Mouse (Mus musculus) intestine, postnatal 0 days (tissue): ENCODE measurements at regions not wholly inside any gene's neighbourhood (a gene's known extent, or its start where the extent isn't known, plus 50 kb on each side); places are given as distances from the start of the nearest gene placed in this dataset.
"Not testable (repeated sequence)": the region's sequence is repeated elsewhere in the genome, so short reads cannot be mapped to it uniquely, and the experiment has no call there.

Experiments used
- ATAC-seq: fragments of 200-750 bp; cut with Nextera tagmentation; 2 replicates; pipeline ENCODE4 v1.8.0; 2017; ENCODE audit warnings: mild to moderate bottlenecking, moderate TSS enrichment, moderate library complexity
- H3K27ac ChIP-seq: fragments of 300-500 bp; sonication (generic); 2 replicates; pipeline ENCODE4 v1.5.1; 2014; ENCODE audit warnings: mild to moderate bottlenecking, low read depth, low read length, moderate library complexity
- H3K27me3 ChIP-seq: fragments of 300-500 bp; sonication (generic); replicated peaks from 2 replicates; pipeline ENCODE4 v1.6.1; 2014; ENCODE audit warnings: low read length, mixed read lengths; ENCODE audit not compliant: control insufficient read depth, insufficient read depth
- H3K36me3 ChIP-seq: fragments of 300-500 bp; sonication (generic); 2 replicates; pipeline ENCODE4 v1.6.1; 2014; ENCODE audit warnings: mild to moderate bottlenecking, moderate library complexity; ENCODE audit not compliant: control insufficient read depth, insufficient read depth
- H3K4me1 ChIP-seq: fragments of 300-500 bp; sonication (generic); replicated peaks from 2 replicates; pipeline ENCODE4 v1.6.1; 2014; ENCODE audit warnings: antibody characterized with exemption, low read length, mixed read lengths; ENCODE audit not compliant: control insufficient read depth, insufficient read depth
- H3K4me2 ChIP-seq: fragments of 300-500 bp; sonication (generic); replicated peaks from 2 replicates; pipeline ENCODE4 v1.6.1; 2014; ENCODE audit warnings: low read depth, mild to moderate bottlenecking, moderate library complexity
- H3K4me3 ChIP-seq: fragments of 300-500 bp; sonication (generic); 2 replicates; pipeline ENCODE4 v1.5.1; 2014; ENCODE audit warnings: low read depth, low read length
- H3K9ac ChIP-seq: fragments of 300-500 bp; sonication (generic); 2 replicates; pipeline ENCODE4 v1.6.1; 2014; ENCODE audit warnings: mild to moderate bottlenecking, low read depth, low read length
- H3K9me3 ChIP-seq: fragments of 300-500 bp; sonication (generic); 2 replicates; pipeline ENCODE4 v1.6.1; 2016; ENCODE audit warnings: mixed run types; ENCODE audit not compliant: control insufficient read depth
- CTCF ChIP-seq: sonication (generic); IDR thresholded peaks from 2 replicates; pipeline ENCODE4 v1.5.1; 2016; ENCODE audit warnings: low read depth, mild to moderate bottlenecking, control low read depth, antibody characterized with exemption, moderate library complexity
- WGBS: fragments of 180-500 bp; shearing (Covaris S2); extraction: QIAGEN DNeasy Blood & Tissue Kit; methylation state at CpG from one replicate; pipeline ENCODE4 v1.1.7; 2014; 5-methylcytosine and 5-hydroxymethylcytosine counted together

GRCm38 (mm10) chr8:118209301-118209700 is 74.2 kb upstream of the Cdh13 start:
- not testable (repeated sequence) for H3K4me1 ChIP-seq, ATAC-seq, H3K9ac ChIP-seq, H3K27ac ChIP-seq, H3K9me3 ChIP-seq, H3K36me3 ChIP-seq, H3K4me2 ChIP-seq, H3K27me3 ChIP-seq, H3K4me3 ChIP-seq
- WGBS = 94% methylated on average over 16 of the region's 16 CpGs

- ATAC-seq = no peak
- 78% methylated on average over 6 of the region's 6 CpGs for WGBS
- no peak overlapping the region for H3K4me3 ChIP-seq
Measured at GRCm38 (mm10) chr8:118190866-118191265, 92.7 kb upstream of the Cdh13 start.

GRCm38 (mm10) chr8:118189226-118189625 is 94.3 kb upstream of the Cdh13 start:
- Histone ChIP-seq H3K9ac (no peak overlapping the region), H3K36me3 (no peaks in the 10 kb centered on the region), H3K9me3 (no peaks in the 10 kb centered on the region), H3K4me1 (no peaks in the 10 kb centered on the region), H3K4me2 (no peak overlapping the region), H3K27me3 (no peaks in the 10 kb centered on the region), H3K4me3 (no peak overlapping the region), H3K27ac (no peak overlapping the region)
- no peak for ATAC-seq
- 83% methylated on average over 15 of the region's 15 CpGs for WGBS
- TF ChIP-seq CTCF = no peak

More at GRCm38 (mm10) chr8:118190866-118191265, 92.7 kb upstream of the Cdh13 start:
- Histone ChIP-seq H3K4me1 (no peaks in the 10 kb centered on the region), H3K9me3 (no peaks in the 10 kb centered on the region), H3K4me2 (no peak overlapping the region), H3K27me3 (no peaks in the 10 kb centered on the region), H3K27ac (no peak overlapping the region), H3K9ac (no peak overlapping the region), H3K36me3 (no peaks in the 10 kb centered on the region)
- TF ChIP-seq CTCF = no peak

- TF ChIP-seq CTCF = 0 out of 2 replicates have a peak, but pooled peaks have one; percentile 22
- whole genome bisulfite sequencing = 64% methylated on average over 7 of the region's 7 CpGs
- H3K4me2 ChIP-seq = no peak overlapping the region
Measured at GRCm38 (mm10) chr8:118169001-118169413, 114.5 kb upstream of the Cdh13 start.

GRCm38 (mm10) chr8:118162171-118162570 is 121.4 kb upstream of the Cdh13 start:
- Histone ChIP-seq H3K27ac (no peak overlapping the region), H3K27me3 (no peaks in the 10 kb centered on the region), H3K4me3 (no peak overlapping the region), H3K9ac (no peak overlapping the region), H3K9me3 (no peaks in the 10 kb centered on the region), H3K4me2 (no peak overlapping the region), H3K4me1 (no peaks in the 10 kb centered on the region), H3K36me3 (no peaks in the 10 kb centered on the region)
- 64% methylated on average over 10 of the region's 10 CpGs for WGBS
- no peak for ATAC-seq
- no peak for TF ChIP-seq CTCF

More at GRCm38 (mm10) chr8:118169001-118169413, 114.5 kb upstream of the Cdh13 start:
- no peaks in the 10 kb centered on the region for H3K9me3 ChIP-seq
- ATAC-seq = no peak
- H3K27me3 ChIP-seq = no peaks in the 10 kb centered on the region
- H3K4me3 ChIP-seq = no peak overlapping the region
- no peaks in the 10 kb centered on the region for H3K36me3 ChIP-seq
- no peak overlapping the region for H3K27ac ChIP-seq
- no peak overlapping the region for H3K9ac ChIP-seq
- no peaks in the 10 kb centered on the region for H3K4me1 ChIP-seq

GRCm38 (mm10) chr8:118147359-118148205 is 136.0 kb upstream of the Cdh13 start:
- Histone ChIP-seq H3K4me3 (no peak overlapping the region), H3K4me1 (no peaks in the 10 kb centered on the region), H3K27ac (no peak overlapping the region), H3K9ac (no peak overlapping the region), H3K4me2 (no peak overlapping the region), H3K27me3 (no peaks in the 10 kb centered on the region), H3K9me3 (no peaks in the 10 kb centered on the region), H3K36me3 (no peaks in the 10 kb centered on the region)
- no peak for ATAC-seq
- no peak for TF ChIP-seq CTCF
- 77% methylated on average over 10 of the region's 10 CpGs for WGBS
